In the genomic region with DNA sequence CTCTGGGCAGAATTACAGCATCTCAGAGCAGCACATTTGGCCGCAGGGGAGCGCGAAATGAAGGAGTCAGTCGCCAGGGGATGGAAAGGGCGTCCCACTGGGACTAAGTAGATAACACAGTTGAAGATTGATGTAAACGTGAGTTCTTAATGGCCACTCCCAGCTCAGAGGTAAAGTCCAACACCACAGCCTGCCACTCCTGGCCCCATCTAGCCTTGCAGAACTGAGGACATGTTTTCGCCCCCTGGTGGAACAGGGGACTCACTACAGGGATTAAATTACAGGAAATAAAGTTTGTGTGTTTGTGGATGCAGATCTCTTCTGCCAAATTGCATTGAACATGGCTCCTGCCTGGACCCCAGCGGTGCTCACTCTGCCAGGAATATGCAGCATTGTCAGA, we compare ENCODE assay signal across 9 mouse cellular contexts.
DNase-seq lines count a peak whose midpoint lies in the region; ATAC-seq and TF ChIP-seq lines count a peak whose summit lies in the region.
"Had no signal": no experiment of that assay in that cellular context is flagged by ENCODE, and none has a peak within 500 bp of the region (broad histone marks: within the 10 kb centered on the region; RNA-seq: fewer than 3 reads in every experiment).

No protein-coding gene starts in this region.

- TF ChIP-seq CTCF in forebrain, postnatal 0 days (IDR thresholded peaks at IDR 0.05; ENCODE audit: low read depth), result peak; percentile 66

- no peak overlapping the region for H3K27ac ChIP-seq in forebrain, postnatal 0 days (ENCODE audit: low read depth, low read length)
- no peak overlapping the region for H3K27ac ChIP-seq in forebrain, embryonic 12.5 days
- H3K27ac ChIP-seq in hindbrain, embryonic 14.5 days, result no peak overlapping the region
- H3K27ac ChIP-seq: hindbrain, embryonic 15.5 days had no signal

- H3K27me3 ChIP-seq in forebrain, postnatal 0 days (ENCODE audit: insufficient read depth, low read length), result no peaks in the 10 kb centered on the region; the same call in 1 of the 2 replicates
- H3K27me3 ChIP-seq in forebrain, embryonic 12.5 days, result peaks cover 24% of the 10 kb centered on the region; the same call in 1 of the 2 replicates
- no peaks in the 10 kb centered on the region for H3K27me3 ChIP-seq in hindbrain, embryonic 14.5 days (ENCODE audit: control insufficient read depth, insufficient read depth, low read length)
- H3K27me3 ChIP-seq: hindbrain, embryonic 15.5 days had no signal

- peaks cover 4% of the 10 kb centered on the region; the same call in 1 of the 2 replicates for H3K4me1 ChIP-seq in forebrain, postnatal 0 days (ENCODE audit: insufficient read depth)
- peaks cover 9% of the 10 kb centered on the region for H3K4me1 ChIP-seq in forebrain, embryonic 12.5 days
- no peaks in the 10 kb centered on the region for H3K4me1 ChIP-seq in hindbrain, embryonic 14.5 days (replicated peaks; ENCODE audit: control insufficient read depth, insufficient read depth, low read length)

- no peaks in the 10 kb centered on the region for H3K36me3 ChIP-seq in forebrain, postnatal 0 days (ENCODE audit: insufficient read depth)
- H3K36me3 ChIP-seq in forebrain, embryonic 12.5 days (replicated peaks), result no peaks in the 10 kb centered on the region
- no peaks in the 10 kb centered on the region for H3K36me3 ChIP-seq in hindbrain, embryonic 14.5 days (replicated peaks; ENCODE audit: control insufficient read depth, insufficient read depth)
- H3K36me3 ChIP-seq: hindbrain, embryonic 15.5 days had no signal

- DNase-seq in forebrain, postnatal 0 days, result peak; percentile 32
- peak; percentile 5 for DNase-seq in right cerebral cortex, adult 18-20 months
- no peak for DNase-seq in right cerebral cortex, postnatal 36 days (ENCODE audit: low spot score in 2 of 2)
- DNase-seq in embryo, embryonic 9.5 days (ENCODE audit: extremely low spot score), result peak; percentile 43
- peak; percentile 38 for DNase-seq in lung, postnatal 10 days
- DNase-seq in T-cell, adult 2 months (ENCODE audit: low spot score), result no peak
- DNase-seq in hindbrain, embryonic 14.5 days (ENCODE audit: low spot score), result no peak

- H3K9me3 ChIP-seq in forebrain, postnatal 0 days (ENCODE audit: low read length), result no peaks in the 10 kb centered on the region
- H3K9me3 ChIP-seq in forebrain, embryonic 12.5 days, result no peaks in the 10 kb centered on the region
- no peaks in the 10 kb centered on the region for H3K9me3 ChIP-seq in hindbrain, embryonic 14.5 days (ENCODE audit: control insufficient read depth, low read length)
- H3K9me3 ChIP-seq: hindbrain, embryonic 15.5 days had no signal

- H3K4me2 ChIP-seq in forebrain, postnatal 0 days (ENCODE audit: low read depth), result no peak overlapping the region
- no peak overlapping the region for H3K4me2 ChIP-seq in forebrain, embryonic 12.5 days
- H3K4me2 ChIP-seq in hindbrain, embryonic 14.5 days (replicated peaks), result no peak overlapping the region
- H3K4me2 ChIP-seq: hindbrain, embryonic 15.5 days had no signal

- 37% methylated on average over 8 of the region's 8 CpGs for WGBS in forebrain, postnatal 0 days
- 37% methylated on average over 8 of the region's 8 CpGs for WGBS in forebrain, embryonic 12.5 days
- 37% methylated on average over 8 of the region's 8 CpGs for WGBS in hindbrain, embryonic 14.5 days

- no peak overlapping the region for H3K9ac ChIP-seq in forebrain, postnatal 0 days
- H3K9ac ChIP-seq in forebrain, embryonic 12.5 days, result no peak overlapping the region
- no peak overlapping the region for H3K9ac ChIP-seq in hindbrain, embryonic 14.5 days
- H3K9ac ChIP-seq: hindbrain, embryonic 15.5 days had no signal

- ATAC-seq in forebrain, postnatal 0 days, result no peak
- no peak for ATAC-seq in forebrain, embryonic 12.5 days (ENCODE audit: low FRiP score)
- no peak for ATAC-seq in hindbrain, embryonic 14.5 days (ENCODE audit: low FRiP score)

- no peak overlapping the region for H3K4me3 ChIP-seq in forebrain, postnatal 0 days (ENCODE audit: low read depth, low read length)
- no peak overlapping the region for H3K4me3 ChIP-seq in forebrain, embryonic 12.5 days (replicated peaks)
- no peak overlapping the region for H3K4me3 ChIP-seq in hindbrain, embryonic 14.5 days (replicated peaks; ENCODE audit: low read length)
- H3K4me3 ChIP-seq: hindbrain, embryonic 15.5 days had no signal

Comparison
In these comparisons a context has a peak if more than half of its experiments do, and no peak if none do; other contexts are left out.
1. DNase-seq: peak in forebrain, postnatal 0 days (single experiment), right cerebral cortex, adult 18-20 months (single experiment), embryo, embryonic 9.5 days (single experiment) and lung, postnatal 10 days (single experiment); none in right cerebral cortex, postnatal 36 days (0 of 2), T-cell, adult 2 months (single experiment) and hindbrain, embryonic 14.5 days (single experiment).